Mouse (Mus musculus): Measurements from ENCODE around the gene Gm45618. TPM values are rescaled to one million over a fixed set of nuclear protein-coding genes. Genes with fewer than 3 reads are reported as not detected.

Gm45618 gene
- polyA plus RNA-seq, 1 experiment from 2014 or later, result 0.34 TPM

GRCm38 (mm10) chr7:142097776-142098175, 22.8 kb downstream of the Gm45618 start:
- ATAC-seq (ENCODE audit: low FRiP score, low TSS enrichment) (peak; percentile 49; the same call in 1 of the 2 replicates), DNase-seq (peak; percentile 93)
- H3K9ac ChIP-seq (replicated peaks; ENCODE audit: low read length), result no peak overlapping the region
- WGBS, result 9% methylated on average over 9 of the region's 9 CpGs
- no peaks in the 10 kb centered on the region for H3K36me3 ChIP-seq (ENCODE audit: control insufficient read depth, insufficient read depth, low read length)
- peaks cover 6% of the 10 kb centered on the region; the same call in 1 of the 2 replicates for H3K27me3 ChIP-seq (ENCODE audit: control insufficient read depth, insufficient read depth, low read length)
- H3K4me3 ChIP-seq (replicated peaks; ENCODE audit: low read depth, low read length), result no peak overlapping the region
- no peak overlapping the region for H3K27ac ChIP-seq (replicated peaks; ENCODE audit: low read depth, low read length)
- H3K9me3 ChIP-seq (ENCODE audit: control insufficient read depth, low read length), result no peaks in the 10 kb centered on the region
- peaks cover 20% of the 10 kb centered on the region for H3K4me1 ChIP-seq (ENCODE audit: control insufficient read depth, insufficient read depth, low read length)
- H3K4me2 ChIP-seq (ENCODE audit: low read length), result peak overlapping the region; percentile 19

GRCm38 (mm10) chr7:142096701-142097100, 23.8 kb downstream of the Gm45618 start:
- no peaks in the 10 kb centered on the region for H3K9me3 ChIP-seq (ENCODE audit: control insufficient read depth, low read length)
- H3K27me3 ChIP-seq (ENCODE audit: control insufficient read depth, insufficient read depth, low read length), result peaks cover 6% of the 10 kb centered on the region; the same call in 1 of the 2 replicates
- peaks cover 30% of the 10 kb centered on the region for H3K4me1 ChIP-seq (ENCODE audit: control insufficient read depth, insufficient read depth, low read length)
- peak overlapping the region; percentile 80; the same call in 1 of the 2 replicates for H3K4me2 ChIP-seq (ENCODE audit: low read length)
- no peak overlapping the region for H3K4me3 ChIP-seq (replicated peaks; ENCODE audit: low read depth, low read length)
- 79% methylated on average over 4 of the region's 4 CpGs for WGBS
- DNase-seq (no peak), ATAC-seq (ENCODE audit: low FRiP score, low TSS enrichment) (no peak)
- H3K9ac ChIP-seq (replicated peaks; ENCODE audit: low read length), result no peak overlapping the region
- H3K36me3 ChIP-seq (ENCODE audit: control insufficient read depth, insufficient read depth, low read length), result no peaks in the 10 kb centered on the region
- no peak overlapping the region for H3K27ac ChIP-seq (replicated peaks; ENCODE audit: low read depth, low read length)

DNA sequence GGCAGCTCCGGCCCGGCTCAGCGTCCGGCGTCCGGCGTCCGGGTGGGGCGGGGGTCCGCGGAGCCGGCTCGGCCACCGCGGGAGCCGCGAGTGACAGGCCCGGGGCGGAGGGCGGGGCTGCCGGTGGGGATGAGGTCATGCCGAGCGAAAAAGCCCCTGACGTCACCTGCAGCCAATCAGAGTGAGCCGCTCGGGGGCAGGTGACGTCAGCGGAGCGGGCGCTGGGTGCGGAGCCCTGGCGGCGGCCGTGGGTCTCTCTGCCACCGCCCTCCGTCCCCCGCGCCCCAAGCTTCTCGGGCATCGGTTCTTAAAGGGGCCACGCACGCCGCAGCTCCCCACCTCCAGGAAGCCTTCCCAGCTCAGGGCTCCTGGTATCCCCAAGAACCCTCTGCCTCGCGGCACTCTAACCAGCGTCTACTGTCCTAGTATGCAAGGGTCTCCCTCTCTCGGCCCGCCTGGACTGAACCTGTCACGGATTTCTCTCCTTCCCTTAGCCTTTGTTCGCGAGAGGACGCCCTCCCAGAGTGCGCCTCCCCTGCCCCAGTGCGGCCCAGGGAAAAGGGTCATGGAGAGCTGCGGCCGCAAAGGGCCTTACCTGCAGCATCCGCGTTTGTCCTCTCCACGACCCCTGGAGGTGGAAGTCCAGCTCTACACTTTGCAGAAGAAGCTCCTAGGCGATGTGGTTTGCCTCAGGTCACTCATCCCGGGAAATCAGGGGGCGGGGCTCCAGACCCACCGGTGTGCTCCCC, 25.2 kb downstream of the Gm45618 start, which contains the start of gene Dusp8:
Dusp8 (minus strand) TSS at position 661 of the 749 bp plus-strand sequence.
- Histone ChIP-seq H3K9me3 (ENCODE audit: control insufficient read depth, low read length) (no peaks in the 10 kb centered on the region), H3K27ac (replicated peaks; ENCODE audit: low read depth, low read length) (peak within 1 kb of the TSS; percentile 97), H3K4me3 (replicated peaks; ENCODE audit: low read depth, low read length) (peak within 1 kb of the TSS; percentile 91), H3K27me3 (ENCODE audit: control insufficient read depth, insufficient read depth, low read length) (peaks cover 6% of the 10 kb centered on the region; the same call in 1 of the 2 replicates), H3K36me3 (ENCODE audit: control insufficient read depth, insufficient read depth, low read length) (no peaks in the 10 kb centered on the region), H3K4me1 (ENCODE audit: control insufficient read depth, insufficient read depth, low read length) (peaks cover 44% of the 10 kb centered on the region), H3K4me2 (ENCODE audit: low read length) (peak within 1 kb of the TSS; percentile 80), H3K9ac (replicated peaks; ENCODE audit: low read length) (peak within 1 kb of the TSS; percentile 99)
- peak; percentile 91 for ATAC-seq (ENCODE audit: low FRiP score, low TSS enrichment)
- 1% methylated on average over 58 of the region's 63 CpGs for WGBS
- peak; percentile 98 for DNase-seq

DNA sequence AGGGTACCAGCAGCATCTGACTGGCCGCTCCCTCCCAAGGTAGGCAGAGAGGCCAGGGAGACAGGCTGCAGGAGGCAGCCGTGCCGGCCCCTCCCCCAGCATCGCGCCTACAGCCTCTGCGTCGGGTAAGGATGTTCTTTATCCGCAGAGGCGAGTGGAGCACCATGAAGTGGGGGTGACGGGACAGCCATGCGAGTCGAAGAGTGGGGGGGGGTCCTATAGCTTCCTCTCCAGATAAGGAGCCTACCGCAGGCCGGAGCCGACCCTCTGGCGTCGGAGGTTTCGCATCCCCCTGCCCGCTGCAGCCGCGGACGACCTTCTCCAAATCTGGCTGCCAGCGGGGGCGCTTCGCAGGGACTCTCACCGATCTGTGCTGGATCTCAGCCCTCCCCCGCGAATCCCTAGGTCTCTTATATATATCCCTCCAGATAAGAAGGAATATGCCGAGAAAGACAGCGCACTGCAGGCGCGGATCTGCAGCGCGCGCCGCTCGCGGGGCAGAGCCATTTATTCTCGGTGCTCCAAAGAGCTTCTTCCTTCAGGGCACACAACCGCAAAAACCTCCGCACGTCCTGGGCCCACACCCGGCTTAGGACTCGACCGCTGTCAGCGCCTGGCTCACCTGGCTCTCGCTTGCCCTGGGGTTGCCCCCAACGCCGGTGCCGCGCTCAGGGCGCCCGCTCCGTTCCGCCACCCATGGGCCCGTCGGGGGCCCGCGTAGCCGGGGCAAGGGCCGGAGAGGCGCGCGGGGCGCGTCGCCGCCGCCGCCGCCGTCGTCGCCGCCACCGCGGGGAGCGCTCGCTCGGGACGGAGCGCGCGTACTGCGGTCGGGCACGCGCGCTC, 26.0 kb downstream of the Gm45618 start:
- no peaks in the 10 kb centered on the region for H3K9me3 ChIP-seq (ENCODE audit: control insufficient read depth, low read length)
- peak overlapping the region; percentile 99 for H3K9ac ChIP-seq (replicated peaks; ENCODE audit: low read length)
- DNase-seq (peak; percentile 74), ATAC-seq (ENCODE audit: low FRiP score, low TSS enrichment) (peak; percentile 29)
- peak overlapping the region; percentile 97 for H3K27ac ChIP-seq (replicated peaks; ENCODE audit: low read depth, low read length)
- peaks cover 3% of the 10 kb centered on the region; the same call in 1 of the 2 replicates for H3K36me3 ChIP-seq (ENCODE audit: control insufficient read depth, insufficient read depth, low read length)
- peaks cover 52% of the 10 kb centered on the region for H3K4me1 ChIP-seq (ENCODE audit: control insufficient read depth, insufficient read depth, low read length)
- H3K4me3 ChIP-seq (replicated peaks; ENCODE audit: low read depth, low read length), result peak overlapping the region; percentile 91
- peaks cover 6% of the 10 kb centered on the region; the same call in 1 of the 2 replicates for H3K27me3 ChIP-seq (ENCODE audit: control insufficient read depth, insufficient read depth, low read length)
- WGBS, result under 1% methylated on average over 88 of the region's 89 CpGs
- H3K4me2 ChIP-seq (ENCODE audit: low read length), result peak overlapping the region; percentile 80

GRCm38 (mm10) chr7:142093696-142094240, 26.8 kb downstream of the Gm45618 start:
- WGBS, result 16% methylated on average over 6 of the region's 6 CpGs
- Histone ChIP-seq H3K9me3 (ENCODE audit: control insufficient read depth, low read length) (no peaks in the 10 kb centered on the region), H3K4me3 (replicated peaks; ENCODE audit: low read depth, low read length) (peak overlapping the region; percentile 91), H3K27me3 (ENCODE audit: control insufficient read depth, insufficient read depth, low read length) (peaks cover 6% of the 10 kb centered on the region; the same call in 1 of the 2 replicates), H3K36me3 (ENCODE audit: control insufficient read depth, insufficient read depth, low read length) (peaks cover 5% of the 10 kb centered on the region; the same call in 1 of the 2 replicates), H3K27ac (replicated peaks; ENCODE audit: low read depth, low read length) (peak overlapping the region; percentile 97), H3K4me1 (ENCODE audit: control insufficient read depth, insufficient read depth, low read length) (peaks cover 60% of the 10 kb centered on the region), H3K4me2 (ENCODE audit: low read length) (peak overlapping the region; percentile 80), H3K9ac (replicated peaks; ENCODE audit: low read length) (peak overlapping the region; percentile 99)
- ATAC-seq (ENCODE audit: low FRiP score, low TSS enrichment) (no peak), DNase-seq (no peak)

- Histone ChIP-seq H3K9me3 (ENCODE audit: control insufficient read depth, low read length) (no peaks in the 10 kb centered on the region), H3K27ac (replicated peaks; ENCODE audit: low read depth, low read length) (peak overlapping the region; percentile 73), H3K9ac (replicated peaks; ENCODE audit: low read length) (peak overlapping the region; percentile 99), H3K4me1 (ENCODE audit: control insufficient read depth, insufficient read depth, low read length) (peaks cover 67% of the 10 kb centered on the region), H3K36me3 (ENCODE audit: control insufficient read depth, insufficient read depth, low read length) (peaks cover 12% of the 10 kb centered on the region), H3K4me3 (replicated peaks; ENCODE audit: low read depth, low read length) (peak overlapping the region; percentile 91), H3K4me2 (ENCODE audit: low read length) (peak overlapping the region; percentile 80), H3K27me3 (ENCODE audit: control insufficient read depth, insufficient read depth, low read length) (peaks cover 6% of the 10 kb centered on the region; the same call in 1 of the 2 replicates)
- DNase-seq (no peak), ATAC-seq (ENCODE audit: low FRiP score, low TSS enrichment) (no peak)
- 46% methylated on average over 1 of the region's 1 CpGs for WGBS
These were observed 27.5 kb downstream of the Gm45618 start for GRCm38 (mm10) chr7:142092991-142093390.

GRCm38 (mm10) chr7:142091848-142092247, 28.7 kb downstream of the Gm45618 start:
- DNase-seq (peak; percentile 92), ATAC-seq (ENCODE audit: low FRiP score, low TSS enrichment) (no peak)
- 4% methylated on average over 4 of the region's 4 CpGs for WGBS
- H3K9ac ChIP-seq (replicated peaks; ENCODE audit: low read length), result peak overlapping the region; percentile 99
- H3K4me2 ChIP-seq (ENCODE audit: low read length), result peak overlapping the region; percentile 80
- peak overlapping the region; percentile 73 for H3K27ac ChIP-seq (replicated peaks; ENCODE audit: low read depth, low read length)
- peaks cover 2% of the 10 kb centered on the region; the same call in 1 of the 2 replicates for H3K27me3 ChIP-seq (ENCODE audit: control insufficient read depth, insufficient read depth, low read length)
- no peaks in the 10 kb centered on the region for H3K9me3 ChIP-seq (ENCODE audit: control insufficient read depth, low read length)
- H3K36me3 ChIP-seq (ENCODE audit: control insufficient read depth, insufficient read depth, low read length), result peaks cover 24% of the 10 kb centered on the region
- peak overlapping the region; percentile 91 for H3K4me3 ChIP-seq (replicated peaks; ENCODE audit: low read depth, low read length)
- H3K4me1 ChIP-seq (ENCODE audit: control insufficient read depth, insufficient read depth, low read length), result peaks cover 64% of the 10 kb centered on the region
